Mouse (Mus musculus) E14TG2a.4 (cell line): ENCODE results near the gene Epn3.

ENCODE experiments used
- H3K27me3 ChIP-seq: 2 replicates; pipeline ENCODE4 v1.6.1; 2014; ENCODE audit warnings: low read length, control low read depth; ENCODE audit not compliant: insufficient read depth
- H3K36me3 ChIP-seq: 2 replicates; pipeline ENCODE4 v1.6.1; 2014; ENCODE audit warnings: low read length, control low read depth; ENCODE audit not compliant: insufficient read depth
- H3K4me1 ChIP-seq: replicated peaks from 2 replicates; pipeline ENCODE4 v1.6.1; 2014; ENCODE audit warnings: low read depth, low read length, control low read depth
- H3K4me3 ChIP-seq: replicated peaks from 2 replicates; pipeline ENCODE4 v1.5.1; 2014; ENCODE audit warnings: mild to moderate bottlenecking, low read length
- H3K9me3 ChIP-seq: 2 replicates; pipeline ENCODE4 v1.6.1; 2014; ENCODE audit warnings: low read length, control low read depth
- CTCF ChIP-seq: conservative IDR thresholded peaks from 2 replicates; pipeline ENCODE4 v1.5.1; 2014; ENCODE audit warnings: low read length
- NANOG ChIP-seq: IDR thresholded peaks from 2 replicates; pipeline ENCODE4 v1.6.1; 2014; ENCODE audit warnings: borderline replicate concordance, low read length, mixed read lengths
- POU5F1 ChIP-seq: IDR thresholded peaks from 2 replicates; pipeline ENCODE4 v1.6.1; 2014; ENCODE audit warnings: low read length, borderline replicate concordance

The Epn3 gene

DNA sequence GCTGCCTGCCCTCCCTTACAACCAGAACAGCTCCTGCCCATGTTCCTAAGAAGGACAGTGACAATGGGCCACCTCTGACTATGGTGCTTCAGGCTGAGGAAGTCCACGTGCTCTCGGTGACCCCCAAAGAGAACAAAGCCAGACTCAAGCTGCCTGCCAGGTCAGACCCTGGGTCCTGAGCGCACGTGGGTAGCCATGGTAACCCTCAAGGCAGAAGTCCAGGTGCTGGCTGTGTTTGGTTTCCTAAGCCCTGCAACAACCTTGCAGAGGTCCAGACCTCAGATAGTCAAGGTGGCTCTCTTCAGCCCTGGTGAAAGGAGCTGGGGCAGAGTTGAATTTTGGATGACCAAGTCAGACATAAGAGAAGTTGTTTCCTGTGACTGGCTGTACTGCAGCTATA is 10.0 kb downstream of the Epn3 start:
- Histone ChIP-seq H3K9me3 (no peaks in the 10 kb centered on the region), H3K36me3 (no peaks in the 10 kb centered on the region), H3K4me3 (no peak overlapping the region), H3K4me1 (peaks cover 20% of the 10 kb centered on the region), H3K27me3 (peaks cover 95% of the 10 kb centered on the region)
- TF ChIP-seq POU5F1 = no peak
- TF ChIP-seq NANOG = no peak
- TF ChIP-seq CTCF = no peak

DNA sequence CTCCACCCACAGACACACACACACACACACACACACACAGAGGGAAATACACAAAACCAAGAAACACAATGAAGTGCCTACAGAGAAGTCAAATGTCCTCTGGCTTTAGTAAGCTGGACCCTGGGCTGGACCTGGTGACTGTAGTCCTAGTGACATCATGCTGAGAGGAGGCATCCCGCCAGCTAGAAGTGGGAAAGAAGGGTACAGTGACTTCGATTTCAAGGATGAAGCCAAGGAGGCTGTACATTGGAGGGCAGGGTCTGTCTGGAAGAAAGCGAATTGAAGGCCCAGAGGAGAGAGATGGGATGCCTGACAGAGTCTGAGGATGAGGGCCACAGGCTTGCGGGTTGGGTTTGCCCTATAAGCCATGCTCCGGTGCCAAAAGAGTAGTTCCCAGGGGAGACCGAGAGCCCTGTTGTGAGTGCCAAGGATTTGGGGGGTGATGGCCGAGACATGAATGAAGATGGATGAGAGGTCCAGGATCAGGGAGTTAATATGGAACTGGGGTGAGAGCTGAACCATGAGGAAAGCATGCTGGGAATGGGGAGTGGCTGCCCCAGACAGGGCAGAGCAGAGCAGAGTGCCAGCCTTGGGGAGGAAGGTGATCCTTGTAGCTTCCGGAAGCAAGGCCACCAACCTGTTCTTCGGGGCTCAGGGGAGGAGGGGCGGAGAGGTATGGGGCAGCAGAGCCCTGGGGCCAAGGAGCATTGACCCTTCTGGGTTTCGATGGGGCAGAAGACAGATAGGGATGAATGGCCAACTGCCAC is 10.8 kb downstream of the Epn3 start:
- no peak overlapping the region for H3K4me3 ChIP-seq
- TF ChIP-seq NANOG (no peak), CTCF (no peak), POU5F1 (no peak)
- H3K9me3 ChIP-seq = no peaks in the 10 kb centered on the region
- H3K27me3 ChIP-seq = peaks cover 95% of the 10 kb centered on the region
- peaks cover 22% of the 10 kb centered on the region for H3K4me1 ChIP-seq
- no peaks in the 10 kb centered on the region for H3K36me3 ChIP-seq

DNA sequence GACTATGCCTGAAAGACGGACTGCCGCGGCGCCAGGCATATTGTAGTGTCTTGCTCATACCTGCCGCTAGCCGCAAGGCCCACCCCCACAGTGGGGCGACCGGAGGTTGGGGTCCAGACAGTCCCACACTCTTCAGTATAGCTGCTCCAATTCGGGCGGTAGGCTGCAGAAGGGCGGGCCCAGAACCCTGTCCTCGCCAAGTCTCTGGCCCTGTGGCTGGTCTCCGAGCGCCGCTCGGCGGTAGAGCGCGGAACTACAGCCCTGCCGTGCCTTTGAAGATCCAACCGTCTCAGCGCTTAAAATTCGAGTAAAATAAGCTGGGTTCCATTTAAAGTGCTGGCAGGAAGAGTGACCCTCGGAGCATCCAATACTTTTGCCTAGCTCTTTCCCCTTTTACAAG is 13.8 kb downstream of the Epn3 start, which contains the start of gene Spata20:
Spata20 (minus strand) TSS at position 179 of the 400 bp plus-strand sequence.
- no peak within 1 kb of the TSS; the same call in 1 of the 2 replicates for H3K4me3 ChIP-seq
- TF ChIP-seq CTCF (peak; percentile 100), POU5F1 (no peak)
- H3K27me3 ChIP-seq = peaks cover 80% of the 10 kb centered on the region
- H3K36me3 ChIP-seq = no peaks in the 10 kb centered on the region
- peaks cover 20% of the 10 kb centered on the region for H3K4me1 ChIP-seq
- H3K9me3 ChIP-seq = no peaks in the 10 kb centered on the region

DNA sequence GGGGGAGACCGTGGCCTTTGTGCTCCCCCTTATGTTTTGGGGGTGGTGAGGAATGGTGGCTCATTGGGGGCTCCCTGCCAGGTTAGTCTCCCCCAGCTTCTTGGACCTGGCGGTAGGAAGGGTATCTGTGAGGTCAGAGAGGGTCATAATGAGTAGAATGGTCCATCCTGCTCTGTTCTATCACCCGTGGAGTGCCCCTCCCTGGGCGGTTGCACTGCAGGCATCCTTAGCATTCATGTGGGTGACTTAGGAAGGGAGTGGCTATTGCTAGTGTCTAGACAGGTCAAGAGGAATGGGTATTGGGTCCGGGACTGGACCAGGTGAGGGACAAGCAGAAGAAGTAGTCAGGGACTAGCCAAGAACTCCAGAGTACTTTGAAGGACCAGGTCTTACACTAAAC is 14.6 kb downstream of the Epn3 start:
- Histone ChIP-seq H3K27me3 (peaks cover 80% of the 10 kb centered on the region), H3K4me3 (no peak overlapping the region), H3K9me3 (no peaks in the 10 kb centered on the region), H3K36me3 (no peaks in the 10 kb centered on the region), H3K4me1 (peaks cover 16% of the 10 kb centered on the region)
- TF ChIP-seq CTCF = no peak

DNA sequence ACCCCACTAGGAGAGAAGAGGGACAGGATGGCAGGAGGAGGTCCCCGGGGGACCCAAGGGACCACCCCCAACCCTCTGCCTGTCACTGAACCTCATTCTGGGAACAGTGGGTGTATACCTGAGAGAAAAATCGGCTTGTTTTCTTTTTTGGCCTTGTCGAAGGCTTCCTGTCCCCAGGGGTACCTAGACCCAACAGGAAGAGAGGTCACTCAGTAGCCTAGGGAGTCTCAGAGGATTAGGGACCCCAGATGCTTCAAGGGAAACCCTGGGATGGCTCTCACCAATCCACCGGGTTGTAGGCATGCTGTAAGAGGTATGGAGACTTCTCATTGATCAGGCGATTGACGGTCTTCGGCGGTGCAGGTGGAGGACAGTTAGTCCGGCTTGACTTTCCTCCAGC is 15.1 kb downstream of the Epn3 start:
- Histone ChIP-seq H3K27me3 (peaks cover 77% of the 10 kb centered on the region), H3K4me3 (no peak overlapping the region), H3K36me3 (no peaks in the 10 kb centered on the region), H3K9me3 (no peaks in the 10 kb centered on the region), H3K4me1 (peaks cover 16% of the 10 kb centered on the region)
- no peak for TF ChIP-seq POU5F1
- TF ChIP-seq NANOG = no peak
- no peak for TF ChIP-seq CTCF

DNA sequence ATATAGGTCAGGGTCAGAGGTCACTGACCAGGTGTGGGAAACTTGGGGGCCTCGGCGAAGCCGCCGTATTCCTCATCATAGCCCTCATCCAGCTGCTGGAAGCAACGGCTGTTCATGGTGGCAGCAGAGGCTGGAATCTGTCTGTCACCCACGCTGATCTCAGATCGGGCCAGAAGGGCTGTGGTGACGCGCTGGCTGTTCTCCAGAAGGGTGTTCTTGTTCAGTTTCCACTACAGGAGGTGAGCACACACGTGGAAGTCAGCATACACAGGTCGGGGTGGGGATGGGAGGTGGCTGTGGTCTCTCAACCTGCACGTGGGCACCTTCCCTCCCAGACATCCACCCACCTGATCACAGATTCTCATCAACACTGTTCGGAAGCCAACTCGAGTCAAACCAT is 15.9 kb downstream of the Epn3 start:
- TF ChIP-seq POU5F1 (no peak), CTCF (no peak), NANOG (no peak)
- peaks cover 76% of the 10 kb centered on the region for H3K27me3 ChIP-seq
- H3K36me3 ChIP-seq = no peaks in the 10 kb centered on the region
- peaks cover 16% of the 10 kb centered on the region for H3K4me1 ChIP-seq
- H3K9me3 ChIP-seq = no peaks in the 10 kb centered on the region
- H3K4me3 ChIP-seq = 0 out of 2 replicates have a peak overlapping the region, but pooled peaks have one; percentile 13

DNA sequence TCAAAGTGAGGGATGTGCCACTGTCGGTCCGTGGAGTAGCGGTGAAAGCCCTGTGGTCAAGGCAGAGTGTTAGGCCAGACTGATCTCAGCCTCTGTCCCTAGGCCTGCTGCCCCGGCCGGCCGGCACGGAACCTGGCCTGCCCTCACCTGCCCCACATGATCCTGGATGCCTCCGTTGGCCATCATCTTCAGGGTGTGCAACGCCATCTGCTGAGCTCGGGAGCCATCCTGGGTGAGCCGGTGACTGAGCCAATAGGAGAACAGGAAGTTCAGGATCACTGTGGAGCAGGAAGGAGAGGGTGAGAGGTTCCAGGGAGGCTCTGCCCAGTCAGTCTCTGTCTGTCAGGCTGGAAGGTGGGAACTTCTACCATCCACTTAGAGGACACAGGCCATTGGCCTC is 16.3 kb downstream of the Epn3 start:
- peaks cover 16% of the 10 kb centered on the region for H3K4me1 ChIP-seq
- H3K36me3 ChIP-seq = no peaks in the 10 kb centered on the region
- H3K27me3 ChIP-seq = peaks cover 77% of the 10 kb centered on the region
- H3K9me3 ChIP-seq = no peaks in the 10 kb centered on the region
- TF ChIP-seq POU5F1 (no peak), NANOG (no peak), CTCF (no peak)
- H3K4me3 ChIP-seq = 0 out of 2 replicates have a peak overlapping the region, but pooled peaks have one; percentile 13

DNA sequence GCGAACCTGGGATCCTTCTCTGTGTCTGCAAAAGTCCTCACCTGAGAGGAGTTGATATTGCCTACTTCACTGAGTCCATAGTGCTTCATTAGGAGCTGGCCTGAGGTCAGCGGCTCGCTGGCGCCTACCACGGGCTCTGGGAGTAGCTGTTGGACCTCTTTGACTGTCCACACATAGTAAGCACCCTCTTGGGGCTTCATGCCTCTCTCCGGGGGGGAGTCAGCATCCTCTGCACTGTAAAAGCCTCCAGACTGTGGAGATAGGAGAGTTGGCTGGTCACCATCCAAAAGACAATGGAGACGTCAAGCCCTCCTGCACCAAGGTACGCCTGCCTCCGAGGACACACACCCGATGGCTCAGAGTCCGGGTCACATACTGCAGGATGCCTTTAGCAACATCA is 17.0 kb downstream of the Epn3 start:
- H3K4me1 ChIP-seq = peaks cover 16% of the 10 kb centered on the region
- peaks cover 77% of the 10 kb centered on the region for H3K27me3 ChIP-seq
- H3K36me3 ChIP-seq = no peaks in the 10 kb centered on the region
- H3K9me3 ChIP-seq = no peaks in the 10 kb centered on the region
- TF ChIP-seq POU5F1 (no peak), CTCF (no peak), NANOG (no peak)
- H3K4me3 ChIP-seq = no peak overlapping the region

DNA sequence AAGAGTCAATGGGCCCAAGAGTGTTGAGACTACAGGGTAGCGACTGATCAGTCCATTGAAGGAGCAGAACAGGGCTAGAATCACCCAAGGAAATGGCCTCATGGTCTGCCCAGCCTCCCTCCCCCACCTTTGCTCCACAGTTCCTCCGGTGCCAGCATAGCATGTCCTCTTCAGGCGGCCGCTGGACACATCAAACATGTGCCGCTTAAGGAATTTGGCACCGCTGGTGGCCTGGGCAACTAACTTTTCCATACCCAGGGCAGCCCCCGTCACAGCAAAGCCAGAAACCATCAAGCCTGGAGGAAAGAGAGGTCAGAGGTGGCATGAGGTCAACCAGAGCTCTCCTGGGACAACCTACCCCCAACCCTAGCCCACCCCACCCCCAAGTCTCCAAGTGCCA is 17.8 kb downstream of the Epn3 start:
- H3K27me3 ChIP-seq = peaks cover 77% of the 10 kb centered on the region
- no peaks in the 10 kb centered on the region for H3K9me3 ChIP-seq
- no peak overlapping the region for H3K4me3 ChIP-seq
- no peaks in the 10 kb centered on the region for H3K36me3 ChIP-seq
- H3K4me1 ChIP-seq = peaks cover 16% of the 10 kb centered on the region
- TF ChIP-seq POU5F1 (no peak), CTCF (no peak), NANOG (no peak)
